Comparison of ENCODE assay signal across 19 mouse cellular contexts in the genomic region with DNA sequence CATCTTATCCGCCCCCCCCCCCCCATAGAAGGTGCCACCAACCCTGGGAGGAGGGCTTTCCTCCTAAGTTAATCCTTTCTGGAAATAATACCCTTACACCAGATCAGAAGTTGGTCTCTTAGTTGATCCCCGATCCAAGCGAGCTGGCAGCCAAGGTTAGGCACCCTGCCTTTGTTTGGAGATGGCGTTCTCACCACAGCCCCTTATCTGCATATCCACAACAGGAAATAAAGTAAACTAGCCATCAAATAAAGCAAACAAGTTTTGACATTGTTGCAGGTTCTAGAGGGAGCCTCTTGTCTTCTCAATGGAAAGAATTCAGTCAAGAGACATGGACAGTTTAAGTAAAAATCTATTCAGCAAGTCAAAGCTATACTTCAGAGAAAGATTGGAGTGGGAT.
"Had no signal": no experiment of that assay in that cellular context is flagged by ENCODE, and none has a peak within 500 bp of the region (broad histone marks: within the 10 kb centered on the region; RNA-seq: fewer than 3 reads in every experiment).

No protein-coding gene starts in this region.

- H3K9ac ChIP-seq: liver, embryonic 13.5 days; liver, embryonic 15.5 days; liver, postnatal 0 days; lung, embryonic 14.5 days; midbrain, embryonic 13.5 days; midbrain, embryonic 15.5 days; neural tube, embryonic 13.5 days; neural tube, embryonic 15.5 days had no signal

- H3K9me3 ChIP-seq: liver, embryonic 13.5 days; liver, embryonic 15.5 days; midbrain, embryonic 10.5 days; midbrain, embryonic 13.5 days; midbrain, embryonic 15.5 days; neural tube, embryonic 13.5 days; neural tube, embryonic 15.5 days had no signal

- H3K4me3 ChIP-seq: liver, embryonic 13.5 days; liver, embryonic 15.5 days; midbrain, embryonic 10.5 days; midbrain, embryonic 13.5 days; midbrain, embryonic 15.5 days; myocyte; neural tube, embryonic 13.5 days; neural tube, embryonic 15.5 days had no signal

- DNase-seq: liver, embryonic 13.5 days; liver, postnatal 0 days; lung, embryonic 14.5 days; retina, postnatal 1 day; right cerebral cortex, adult 18-20 months; right cerebral cortex, postnatal 25 days; right cerebral cortex, postnatal 4 days; spleen, adult 18-20 months; thymus, adult 18-20 months; thymus, postnatal 14 days; thymus, postnatal 36 days had no signal

- ATAC-seq: liver, postnatal 0 days; midbrain, embryonic 13.5 days; midbrain, embryonic 15.5 days had no signal

- H3K27ac ChIP-seq: liver, embryonic 13.5 days; liver, embryonic 15.5 days; midbrain, embryonic 10.5 days; midbrain, embryonic 13.5 days; midbrain, embryonic 15.5 days; neural tube, embryonic 13.5 days; neural tube, embryonic 15.5 days had no signal

- H3K4me2 ChIP-seq: liver, embryonic 11.5 days; liver, embryonic 13.5 days; liver, embryonic 15.5 days; lung, embryonic 14.5 days; midbrain, embryonic 13.5 days; midbrain, embryonic 15.5 days; neural tube, embryonic 13.5 days; neural tube, embryonic 15.5 days had no signal

- H3K36me3 ChIP-seq: liver, embryonic 13.5 days; liver, embryonic 15.5 days; midbrain, embryonic 15.5 days; neural tube, embryonic 13.5 days; neural tube, embryonic 15.5 days had no signal
